Mouse (Mus musculus) CH12.LX (cell line): ENCODE results near the gene Id2. TPM values are rescaled to one million over a fixed set of nuclear protein-coding genes. Genes with fewer than 3 reads are reported as not detected.

Experiments used
- DNase-seq: peaks from one replicate; pipeline ENCODE4 v3.0.0-alpha.2; 2013; ENCODE audit errors: extremely low read depth
- H3K27ac ChIP-seq: 2 replicates; pipeline ENCODE4 v1.5.1; 2012; ENCODE audit warnings: low read depth, mild to moderate bottlenecking, control low read depth, moderate library complexity; ENCODE audit not compliant: insufficient read depth
- H3K27me3 ChIP-seq: replicated peaks from 2 replicates; pipeline ENCODE3; 2012; ENCODE audit warnings: inconsistent platforms
- H3K36me3 ChIP-seq, 2 experiments: replicated peaks in 1 of 2; 2 replicates each; pipeline versions ENCODE3 to v1.6.1; 2012; ENCODE audit warnings: inconsistent platforms in 1 of 2, low read length in 1 of 2, mild to moderate bottlenecking in 1 of 2, mixed read lengths in 1 of 2, moderate library complexity in 1 of 2; ENCODE audit not compliant: control insufficient read depth in 1 of 2, insufficient read depth in 1 of 2
- H3K4me1 ChIP-seq, 2 experiments: 2 replicates each; pipeline ENCODE4 v1.6.1; 2012; ENCODE audit warnings: inconsistent platforms in 1 of 2, moderate library complexity in 1 of 2; ENCODE audit not compliant: insufficient read depth in 2 of 2, control insufficient read depth in 1 of 2
- H3K4me2 ChIP-seq: 2 replicates; pipeline ENCODE4 v1.6.1; 2012; ENCODE audit warnings: low read depth, mild to moderate bottlenecking, control low read depth; ENCODE audit not compliant: poor library complexity, insufficient read depth, severe bottlenecking
- H3K4me3 ChIP-seq, 3 experiments: fragments of 150-350 bp in 1 of 3; sonication (generic) in 1 of 3; replicated peaks in 1 of 3; 2 replicates each; pipeline versions ENCODE3 to v1.5.1; 2011 to 2012; ENCODE audit warnings: low read depth in 2 of 3, low read length in 2 of 3, mild to moderate bottlenecking in 2 of 3, moderate library complexity in 2 of 3, control low read depth in 1 of 3, improper control_type of control experiment in 1 of 3, inconsistent platforms in 1 of 3, mixed read lengths in 1 of 3; ENCODE audit not compliant: poor library complexity in 1 of 3
- H3K79me2 ChIP-seq: replicated peaks from 2 replicates; pipeline ENCODE4 v1.6.1; 2012; ENCODE audit warnings: mild to moderate bottlenecking, moderate library complexity; ENCODE audit not compliant: control insufficient read depth, poor library complexity, insufficient read depth, severe bottlenecking; ENCODE audit errors: extremely low read depth
- H3K9ac ChIP-seq: 2 replicates; pipeline ENCODE4 v1.6.1; 2012; ENCODE audit warnings: low read depth, mild to moderate bottlenecking, control low read depth, moderate library complexity; ENCODE audit not compliant: insufficient read depth
- H3K9me3 ChIP-seq: replicated peaks from 2 replicates; pipeline ENCODE3; 2012; ENCODE audit warnings: low read length, inconsistent platforms, mixed read lengths
- BHLHE40 ChIP-seq: IDR thresholded peaks from 2 replicates; pipeline ENCODE4 v1.6.1; 2011; ENCODE audit warnings: mild to moderate bottlenecking, low read depth, low read length, improper control_type of control experiment
- CHD1 ChIP-seq: IDR thresholded peaks from 2 replicates; pipeline ENCODE4 v1.6.1; 2012; ENCODE audit warnings: low read depth, low read length, improper control_type of control experiment, inconsistent platforms
- CHD2 ChIP-seq: IDR thresholded peaks from 2 replicates; pipeline ENCODE4 v1.6.1; 2011; ENCODE audit warnings: low read length, improper control_type of control experiment
- CTCF ChIP-seq, 2 experiments: IDR thresholded peaks in 1 of 2; conservative IDR thresholded peaks in 1 of 2; 2 replicates each; pipeline ENCODE4 v1.5.1; 2011 to 2012; ENCODE audit warnings: low read depth in 2 of 2, low read length in 2 of 2, improper control_type of control experiment in 1 of 2, inconsistent platforms in 1 of 2, mild to moderate bottlenecking in 1 of 2, moderate library complexity in 1 of 2
- E2F4 ChIP-seq: IDR thresholded peaks from 2 replicates; pipeline ENCODE4 v1.6.1; 2011; ENCODE audit warnings: low read depth, low read length, improper control_type of control experiment; ENCODE audit not compliant: insufficient replicate concordance
- ELF1 ChIP-seq: IDR thresholded peaks from 2 replicates; pipeline ENCODE4 v1.6.1; 2014; ENCODE audit warnings: low read depth, mild to moderate bottlenecking, inconsistent platforms, low read length, improper control_type of control experiment
- EP300 ChIP-seq: IDR thresholded peaks from 2 replicates; pipeline ENCODE4 v1.6.1; 2011; ENCODE audit warnings: low read length, improper control_type of control experiment
- ETS1 ChIP-seq: conservative IDR thresholded peaks from 2 replicates; pipeline ENCODE4 v1.6.1; 2012; ENCODE audit warnings: low read depth, mild to moderate bottlenecking, inconsistent platforms, low read length, improper control_type of control experiment, moderate library complexity
- GABPA ChIP-seq: IDR thresholded peaks from 2 replicates; pipeline ENCODE4 v1.6.1; 2012; ENCODE audit warnings: low read depth, low read length, improper control_type of control experiment, inconsistent platforms; ENCODE audit not compliant: insufficient replicate concordance
- HCFC1 ChIP-seq: IDR thresholded peaks from 2 replicates; pipeline ENCODE4 v1.6.1; 2012; ENCODE audit warnings: low read depth, mild to moderate bottlenecking, inconsistent platforms, low read length, improper control_type of control experiment
- IRF4 ChIP-seq: IDR thresholded peaks from 2 replicates; pipeline ENCODE4 v1.6.1; 2014; ENCODE audit warnings: low read depth, mild to moderate bottlenecking, inconsistent platforms, low read length, improper control_type of control experiment
- JUN ChIP-seq: IDR thresholded peaks from 2 replicates; pipeline ENCODE4 v1.6.1; 2011; ENCODE audit warnings: low read depth, mild to moderate bottlenecking, low read length, improper control_type of control experiment, moderate library complexity; ENCODE audit not compliant: insufficient read depth
- KAT2A ChIP-seq: IDR thresholded peaks from 2 replicates; pipeline ENCODE4 v1.6.1; 2012; ENCODE audit warnings: low read length, improper control_type of control experiment, inconsistent platforms; ENCODE audit not compliant: insufficient replicate concordance
- MAFK ChIP-seq: IDR thresholded peaks from 2 replicates; pipeline ENCODE4 v1.6.1; 2011; ENCODE audit warnings: low read length, improper control_type of control experiment; ENCODE audit not compliant: insufficient replicate concordance
- MAX ChIP-seq: IDR thresholded peaks from 2 replicates; pipeline ENCODE4 v1.6.1; 2011; ENCODE audit warnings: low read length, improper control_type of control experiment
- MAZ ChIP-seq: IDR thresholded peaks from 2 replicates; pipeline ENCODE4 v1.6.1; 2012; ENCODE audit warnings: low read depth, mild to moderate bottlenecking, inconsistent platforms, low read length, improper control_type of control experiment, moderate library complexity
- MXI1 ChIP-seq: IDR thresholded peaks from 2 replicates; pipeline ENCODE4 v1.6.1; 2011; ENCODE audit warnings: mild to moderate bottlenecking, low read depth, low read length, improper control_type of control experiment
- MYC ChIP-seq: IDR thresholded peaks from 2 replicates; pipeline ENCODE4 v1.6.1; 2011; ENCODE audit warnings: low read depth, mild to moderate bottlenecking, improper control_type of control experiment, low read length
- NELFE ChIP-seq: IDR thresholded peaks from 2 replicates; pipeline ENCODE4 v1.6.1; 2011; ENCODE audit warnings: low read depth, low read length, improper control_type of control experiment
- NRF1 ChIP-seq: IDR thresholded peaks from 2 replicates; pipeline ENCODE4 v1.6.1; 2014; ENCODE audit warnings: low read depth, mild to moderate bottlenecking, inconsistent platforms, low read length, improper control_type of control experiment, moderate library complexity
- PAX5 ChIP-seq: IDR thresholded peaks from 2 replicates; pipeline ENCODE4 v1.6.1; 2012; ENCODE audit warnings: low read length, inconsistent platforms, mixed read lengths
- POLR2A ChIP-seq: IDR thresholded peaks from 2 replicates; pipeline ENCODE4 v1.6.1; 2011; ENCODE audit warnings: low read depth, mild to moderate bottlenecking, improper control_type of control experiment, low read length
- POLR2AphosphoS2 ChIP-seq: IDR thresholded peaks from 2 replicates; pipeline ENCODE4 v1.6.1; 2011; ENCODE audit warnings: low read depth, low read length, improper control_type of control experiment
- RCOR1 ChIP-seq: conservative IDR thresholded peaks from 2 replicates; pipeline ENCODE4 v1.6.1; 2012; ENCODE audit warnings: low read depth, mild to moderate bottlenecking, inconsistent platforms, low read length, improper control_type of control experiment
- SIN3A ChIP-seq: IDR thresholded peaks from 2 replicates; pipeline ENCODE4 v1.6.1; 2012; ENCODE audit warnings: low read length, improper control_type of control experiment, inconsistent platforms
- SMC3 ChIP-seq: IDR thresholded peaks from 2 replicates; pipeline ENCODE4 v1.6.1; 2011; ENCODE audit warnings: low read depth, low read length, improper control_type of control experiment
- TBP ChIP-seq: conservative IDR thresholded peaks from 2 replicates; pipeline ENCODE4 v1.6.1; 2011; ENCODE audit warnings: low read depth, low read length, improper control_type of control experiment
- TCF12 ChIP-seq: IDR thresholded peaks from 2 replicates; pipeline ENCODE4 v1.6.1; 2014; ENCODE audit warnings: low read depth, mild to moderate bottlenecking, inconsistent platforms, low read length, improper control_type of control experiment
- UBTF ChIP-seq: IDR thresholded peaks from 2 replicates; pipeline ENCODE4 v1.6.1; 2012; ENCODE audit warnings: low read depth, mild to moderate bottlenecking, inconsistent platforms, low read length, improper control_type of control experiment, moderate library complexity
- USF1 ChIP-seq: IDR thresholded peaks from 2 replicates; pipeline ENCODE4 v1.6.1; 2014; ENCODE audit warnings: low read depth, mild to moderate bottlenecking, inconsistent platforms, low read length, improper control_type of control experiment
- USF2 ChIP-seq: conservative IDR thresholded peaks from 2 replicates; pipeline ENCODE4 v1.6.1; 2011; ENCODE audit warnings: low read depth, low read length, improper control_type of control experiment
- ZC3H11A ChIP-seq: IDR thresholded peaks from 2 replicates; pipeline ENCODE4 v1.6.1; 2012; ENCODE audit warnings: low read depth, mild to moderate bottlenecking, inconsistent platforms, low read length, improper control_type of control experiment
- ZKSCAN1 ChIP-seq: IDR thresholded peaks from 2 replicates; pipeline ENCODE4 v1.6.1; 2012; ENCODE audit warnings: low read depth, inconsistent platforms, low read length, improper control_type of control experiment, borderline replicate concordance
- ZMIZ1 ChIP-seq: IDR thresholded peaks from 2 replicates; pipeline ENCODE4 v1.6.1; 2012; ENCODE audit warnings: low read depth, mild to moderate bottlenecking, inconsistent platforms, low read length, improper control_type of control experiment
- ZNF384 ChIP-seq: IDR thresholded peaks from 2 replicates; pipeline ENCODE4 v1.6.1; 2012; ENCODE audit warnings: low read depth, low read length, improper control_type of control experiment, inconsistent platforms
- dilution Hi-C: fragments of 300-500 bp; cut with MboI; formaldehyde crosslinking; loops from 2 replicates; pipeline ENCODE4 v1.14.3; 2020; ENCODE audit warnings: low sequenced_read_pairs; ENCODE audit not compliant: extremely low pct_unique_long_range_greater_than_20kb, extremely low pct_ligation_motif_present
- in situ Hi-C: fragments of 300-500 bp; cut with MboI; formaldehyde crosslinking; loops from 3 replicates; pipeline ENCODE4 v1.14.3; 2019; ENCODE audit warnings: low sequenced_read_pairs, low pct_ligation_motif_present, low pct_unique_long_range_greater_than_20kb, mixed read lengths
- polyA plus RNA-seq: library from polyadenylated mRNA; unstranded; fragments of >175 nt; gene quantifications from 2 replicates; pipeline ENCODE4 v1.2.1, GENCODE M21; 2012; ENCODE audit warnings: low read depth; ENCODE audit not compliant: insufficient read length
- total RNA-seq, 2 experiments: library from RNA; depleted of rRNA; stranded (reverse); fragments of 300-350 nt in 1 of 2; fragments of >200 nt in 1 of 2; gene quantifications; 2 replicates each; pipeline ENCODE4 v1.2.3; 2012 to 2014

Gene Id2
- total and polyA plus RNA-seq, 3 experiments: 12.4 to 42.9 (median 14.2) TPM

GRCm38 (mm10) chr12:25098561-25099312, 1.8 kb upstream of the Id2 start:
- Histone ChIP-seq H3K36me3 (no peaks in the 10 kb centered on the region), H3K4me1 (peaks cover 6 to 23% of the 10 kb centered on the region in 2 experiments; a peak in 3 of 4 replicates), H3K4me2 (peak overlapping the region; percentile 92), H3K9ac (peak overlapping the region; percentile 39; the same call in 1 of the 2 replicates), H3K27ac (no peak overlapping the region), H3K9me3 (peaks cover 6% of the 10 kb centered on the region), H3K79me2 (no peaks in the 10 kb centered on the region), H3K4me3 (peak overlapping the region in 2 of 3 experiments; percentile 40 to 47), H3K27me3 (peaks cover 33% of the 10 kb centered on the region)
- TF ChIP-seq MXI1 (peak; percentile 97), ZC3H11A (no peak), POLR2A (peak; percentile 39; the same call in 1 of the 2 replicates), SMC3 (0 out of 2 replicates have a peak, but pooled peaks have one; percentile 1), MAX (peak; percentile 57; the same call in 1 of the 2 replicates), ZMIZ1 (no peak), PAX5 (no peak), MYC (no peak), ZNF384 (0 out of 2 replicates have a peak, but pooled peaks have one; percentile 9), ETS1 (peak; percentile 71), USF1 (no peak), JUN (no peak), GABPA (no peak), NRF1 (peak; percentile 66), CTCF (conservative IDR thresholded peaks at IDR 0.05 in 1 of 2, IDR thresholded peaks at IDR 0.05 in 1 of 2; ENCODE audit: low read depth in 2 of 2, low read length in 2 of 2) (no peak), USF2 (no peak), CHD2 (no peak), ELF1 (peak; percentile 41; the same call in 1 of the 2 replicates), MAFK (no peak), EP300 (no peak), CHD1 (no peak), UBTF (0 out of 2 replicates have a peak, but pooled peaks have one; percentile 42), HCFC1 (peak; percentile 23; the same call in 1 of the 2 replicates), RCOR1 (peak; percentile 40; the same call in 1 of the 2 replicates), E2F4 (no peak), NELFE (0 out of 2 replicates have a peak, but pooled peaks have one; percentile 14), ZKSCAN1 (no peak), POLR2AphosphoS2 (no peak), MAZ (peak; percentile 48; the same call in 1 of the 2 replicates), BHLHE40 (peak; percentile 83), SIN3A (peak; percentile 95), IRF4 (peak; percentile 59; the same call in 1 of the 2 replicates), TCF12 (peak; percentile 70), TBP (no peak), KAT2A (no peak)
- peak; percentile 81 for DNase-seq
- dilution Hi-C loops: no loop called here
- in situ Hi-C loops: loop anchor here (10.0 to 25.0 kb wide), 5 partner anchors 316 to 1189 kb away; no protein-coding TSS in a partner anchor
